Mouse (Mus musculus) megakaryocyte, embryonic 14.5 days (primary cell): Measurements from ENCODE around the gene Ttc29. TPM values are rescaled to one million over a fixed set of nuclear protein-coding genes. Genes with fewer than 3 reads are reported as not detected.

Source experiments
- H3K27me3 ChIP-seq: replicated peaks from 2 replicates; pipeline ENCODE3; 2012; ENCODE audit warnings: inconsistent platforms
- H3K36me3 ChIP-seq: replicated peaks from 2 replicates; pipeline ENCODE3; 2012; ENCODE audit warnings: low read length, inconsistent platforms, mixed read lengths
- H3K4me1 ChIP-seq: 2 replicates; pipeline ENCODE4 v1.6.1; 2012; ENCODE audit warnings: inconsistent platforms
- H3K4me3 ChIP-seq: replicated peaks from 2 replicates; pipeline ENCODE3; 2012; ENCODE audit warnings: moderate library complexity, mild to moderate bottlenecking, inconsistent platforms
- H3K9me3 ChIP-seq: 2 replicates; pipeline ENCODE4 v1.6.1; 2012; ENCODE audit warnings: inconsistent platforms
- FLI1 ChIP-seq: IDR thresholded peaks from 2 replicates; pipeline ENCODE4 v1.6.1; 2012; ENCODE audit warnings: low read length, inconsistent platforms, mixed read lengths
- GATA1 ChIP-seq: IDR thresholded peaks from 3 replicates; pipeline ENCODE4 v1.6.1; 2012; ENCODE audit warnings: mixed read lengths, low read length, inconsistent platforms, borderline replicate concordance
- polyA plus RNA-seq: library from polyadenylated mRNA; stranded (reverse); fragments of >175 nt; gene quantifications from 2 replicates; pipeline ENCODE4 v1.2.3, GENCODE M21; 2012; ENCODE audit warnings: low replicate concordance; ENCODE audit not compliant: insufficient read depth

Gene Ttc29
- polyA plus RNA-seq, 1 experiment, result not detected

GRCm38 (mm10) chr8:78276120-78276519 is 63.0 kb downstream of the Ttc29 start:
- Histone ChIP-seq H3K36me3 (no peaks in the 10 kb centered on the region), H3K27me3 (no peaks in the 10 kb centered on the region), H3K4me1 (no peaks in the 10 kb centered on the region), H3K4me3 (no peak overlapping the region), H3K9me3 (peaks cover 7% of the 10 kb centered on the region; the same call in 1 of the 2 replicates)
- TF ChIP-seq FLI1, result no peak

GRCm38 (mm10) chr8:78277411-78277810 is 64.3 kb downstream of the Ttc29 start:
- Histone ChIP-seq H3K4me3 (no peak overlapping the region), H3K27me3 (no peaks in the 10 kb centered on the region), H3K9me3 (peaks cover 10% of the 10 kb centered on the region; the same call in 1 of the 2 replicates), H3K4me1 (no peaks in the 10 kb centered on the region), H3K36me3 (no peaks in the 10 kb centered on the region)
- TF ChIP-seq GATA1, result no peak
- no peak for TF ChIP-seq FLI1

GRCm38 (mm10) chr8:78278598-78278997 is 65.5 kb downstream of the Ttc29 start:
- Histone ChIP-seq H3K27me3 (no peaks in the 10 kb centered on the region), H3K4me3 (no peak overlapping the region), H3K4me1 (no peaks in the 10 kb centered on the region), H3K36me3 (no peaks in the 10 kb centered on the region), H3K9me3 (peaks cover 10% of the 10 kb centered on the region; the same call in 1 of the 2 replicates)
- TF ChIP-seq FLI1, result no peak

GRCm38 (mm10) chr8:78284805-78285204 is 71.7 kb downstream of the Ttc29 start:
- no peaks in the 10 kb centered on the region for H3K4me1 ChIP-seq
- no peak for TF ChIP-seq GATA1
- TF ChIP-seq FLI1, result no peak
- H3K4me3 ChIP-seq, result no peak overlapping the region
- 0 out of 2 replicates have a peak, but pooled peaks cover 5% of the 10 kb centered on the region for H3K9me3 ChIP-seq
- no peaks in the 10 kb centered on the region for H3K36me3 ChIP-seq
- no peaks in the 10 kb centered on the region for H3K27me3 ChIP-seq

- 0 out of 2 replicates have a peak, but pooled peaks cover 5% of the 10 kb centered on the region for H3K9me3 ChIP-seq
- TF ChIP-seq FLI1, result no peak
- no peak for TF ChIP-seq GATA1
- no peak overlapping the region for H3K4me3 ChIP-seq
- H3K36me3 ChIP-seq, result no peaks in the 10 kb centered on the region
- no peaks in the 10 kb centered on the region for H3K4me1 ChIP-seq
- H3K27me3 ChIP-seq, result no peaks in the 10 kb centered on the region
These were observed 72.3 kb downstream of the Ttc29 start for GRCm38 (mm10) chr8:78285366-78285765.

- H3K27me3 ChIP-seq, result no peaks in the 10 kb centered on the region
- TF ChIP-seq GATA1 (no peak), FLI1 (no peak)
- no peaks in the 10 kb centered on the region for H3K9me3 ChIP-seq
- H3K4me1 ChIP-seq, result no peaks in the 10 kb centered on the region
- H3K36me3 ChIP-seq, result no peaks in the 10 kb centered on the region
- H3K4me3 ChIP-seq, result no peak overlapping the region
These were observed 76.4 kb downstream of the Ttc29 start for GRCm38 (mm10) chr8:78289374-78289971.

- Histone ChIP-seq H3K4me1 (no peaks in the 10 kb centered on the region), H3K36me3 (no peaks in the 10 kb centered on the region), H3K4me3 (no peak overlapping the region), H3K9me3 (no peaks in the 10 kb centered on the region), H3K27me3 (no peaks in the 10 kb centered on the region)
- TF ChIP-seq FLI1, result no peak
- no peak for TF ChIP-seq GATA1
These were observed 77.2 kb downstream of the Ttc29 start for GRCm38 (mm10) chr8:78290274-78290673.

- TF ChIP-seq FLI1, result no peak
- TF ChIP-seq GATA1, result no peak
- H3K4me3 ChIP-seq, result no peak overlapping the region
- H3K36me3 ChIP-seq, result no peaks in the 10 kb centered on the region
- no peaks in the 10 kb centered on the region for H3K9me3 ChIP-seq
- no peaks in the 10 kb centered on the region for H3K27me3 ChIP-seq
- H3K4me1 ChIP-seq, result no peaks in the 10 kb centered on the region
These were observed 82.4 kb downstream of the Ttc29 start for GRCm38 (mm10) chr8:78295494-78295893.

- Histone ChIP-seq H3K27me3 (no peaks in the 10 kb centered on the region), H3K36me3 (no peaks in the 10 kb centered on the region), H3K4me3 (no peak overlapping the region), H3K4me1 (no peaks in the 10 kb centered on the region), H3K9me3 (peaks cover 15% of the 10 kb centered on the region; the same call in 1 of the 2 replicates)
- no peak for TF ChIP-seq FLI1
- TF ChIP-seq GATA1, result no peak
These were observed 90.5 kb downstream of the Ttc29 start for GRCm38 (mm10) chr8:78303579-78303978.

GRCm38 (mm10) chr8:78306604-78307003 is 93.5 kb downstream of the Ttc29 start:
- Histone ChIP-seq H3K4me3 (no peak overlapping the region), H3K4me1 (no peaks in the 10 kb centered on the region), H3K36me3 (no peaks in the 10 kb centered on the region), H3K9me3 (peaks cover 12% of the 10 kb centered on the region; the same call in 1 of the 2 replicates), H3K27me3 (no peaks in the 10 kb centered on the region)
- TF ChIP-seq FLI1 (no peak), GATA1 (no peak)

GRCm38 (mm10) chr8:78307131-78307530 is 94.0 kb downstream of the Ttc29 start:
- Histone ChIP-seq H3K4me3 (no peak overlapping the region), H3K4me1 (no peaks in the 10 kb centered on the region), H3K36me3 (no peaks in the 10 kb centered on the region), H3K9me3 (peaks cover 7% of the 10 kb centered on the region; the same call in 1 of the 2 replicates), H3K27me3 (no peaks in the 10 kb centered on the region)
- TF ChIP-seq GATA1 (no peak), FLI1 (no peak)
